Mouse (Mus musculus) liver, embryonic 14.5 days (tissue): ENCODE measurements at regions not wholly inside any gene's neighbourhood (a gene's known extent, or its start where the extent isn't known, plus 50 kb on each side); places are given as distances from the start of the nearest gene placed in this dataset.

Experiments
- ATAC-seq: fragments of 200-750 bp; cut with Nextera tagmentation; 2 replicates; pipeline ENCODE4 v1.8.0; 2017; ENCODE audit warnings: moderate number of reproducible peaks, mild to moderate bottlenecking, moderate library complexity; ENCODE audit not compliant: insufficient read depth
- DNase-seq, 3 experiments: peaks; one replicate each; pipeline ENCODE4 v3.0.0-alpha.2; 2012 to 2013; ENCODE audit warnings: low read depth in 3 of 3, low spot score in 3 of 3
- H3K27ac ChIP-seq: fragments of 300-500 bp; sonication (generic); 2 replicates; pipeline ENCODE4 v1.5.1; 2014; ENCODE audit warnings: moderate library complexity, mild to moderate bottlenecking, control low read depth, inconsistent platforms
- H3K27me3 ChIP-seq: fragments of 300-500 bp; sonication (generic); 2 replicates; pipeline ENCODE4 v1.6.1; 2014; ENCODE audit warnings: mild to moderate bottlenecking, low read length, moderate library complexity; ENCODE audit not compliant: control insufficient read depth, insufficient read depth
- H3K36me3 ChIP-seq: fragments of 300-500 bp; sonication (generic); replicated peaks from 2 replicates; pipeline ENCODE4 v1.6.1; 2014; ENCODE audit warnings: low read depth; ENCODE audit not compliant: control insufficient read depth, insufficient read depth
- H3K4me1 ChIP-seq, 2 experiments: fragments of 200-500 bp in 1 of 2; fragments of 300-500 bp in 1 of 2; sonication (generic) in 1 of 2; replicated peaks; 2 replicates each; pipeline ENCODE4 v1.6.1; 2012 to 2014; ENCODE audit warnings: antibody characterized with exemption in 1 of 2, inconsistent platforms in 1 of 2, low read length in 1 of 2; ENCODE audit not compliant: control insufficient read depth in 2 of 2, insufficient read depth in 2 of 2
- H3K4me2 ChIP-seq: fragments of 300-500 bp; sonication (generic); 2 replicates; pipeline ENCODE4 v1.6.1; 2014; ENCODE audit warnings: low read depth, mild to moderate bottlenecking, control low read depth, moderate library complexity
- H3K4me3 ChIP-seq, 2 experiments: fragments of 200-500 bp in 1 of 2; fragments of 300-500 bp in 1 of 2; sonication (generic) in 1 of 2; 2 replicates each; pipeline ENCODE4 v1.5.1; 2012 to 2014; ENCODE audit warnings: low read depth in 2 of 2, low read length in 2 of 2, mild to moderate bottlenecking in 2 of 2, control low read depth in 1 of 2, inconsistent platforms in 1 of 2, moderate library complexity in 1 of 2; ENCODE audit not compliant: insufficient read depth in 1 of 2
- H3K9ac ChIP-seq: fragments of 300-500 bp; sonication (generic); replicated peaks from 2 replicates; pipeline ENCODE4 v1.6.1; 2014; ENCODE audit warnings: mild to moderate bottlenecking, control low read depth, moderate library complexity
- H3K9me3 ChIP-seq: fragments of 300-500 bp; sonication (generic); 2 replicates; pipeline ENCODE4 v1.6.1; 2016; ENCODE audit warnings: low read length, mixed read lengths; ENCODE audit not compliant: control insufficient read depth
- CTCF ChIP-seq: IDR thresholded peaks from 2 replicates; pipeline ENCODE4 v1.5.1; 2016; ENCODE audit warnings: antibody characterized with exemption, low read depth, control low read depth
- EP300 ChIP-seq: IDR thresholded peaks from 2 replicates; pipeline ENCODE4 v1.6.1; 2016; ENCODE audit warnings: antibody characterized with exemption, low read depth
- WGBS: fragments of 180-500 bp; shearing (Covaris S2); extraction: QIAGEN DNeasy Blood & Tissue Kit; methylation state at CpG from one replicate; pipeline ENCODE4 v1.1.7; 2014; ENCODE audit not compliant: insufficient replicate concordance; 5-methylcytosine and 5-hydroxymethylcytosine counted together

DNA sequence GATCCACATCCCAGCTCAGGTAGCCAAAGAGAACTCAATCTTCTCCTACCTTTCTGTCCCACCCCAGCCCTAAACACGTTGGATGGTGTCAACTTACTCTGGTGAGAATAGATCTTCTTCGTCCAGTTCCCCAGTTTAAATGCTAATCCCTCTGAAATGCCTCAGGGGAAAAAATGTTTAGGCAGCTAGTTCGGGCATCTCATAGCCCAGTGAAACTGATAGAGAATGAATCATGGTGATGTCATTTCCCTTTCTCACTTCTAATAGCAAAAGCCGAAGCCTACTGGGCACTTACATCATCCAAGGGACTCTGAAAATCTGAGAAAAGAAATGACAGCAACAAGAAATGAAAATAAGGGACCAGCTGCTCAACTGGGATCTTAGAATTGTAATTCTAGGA is 154.9 kb downstream of the Qdpr start:
- no peaks in the 10 kb centered on the region for H3K4me1 ChIP-seq
- no peak overlapping the region for H3K4me2 ChIP-seq
- H3K4me3 ChIP-seq = no peak overlapping the region
- no peak for DNase-seq
- H3K9me3 ChIP-seq = no peaks in the 10 kb centered on the region
- no peaks in the 10 kb centered on the region for H3K36me3 ChIP-seq
- H3K9ac ChIP-seq = no peak overlapping the region
- 47% methylated on average over 4 of the region's 4 CpGs for WGBS
- H3K27me3 ChIP-seq = no peaks in the 10 kb centered on the region
- no peak for TF ChIP-seq EP300
- no peak for TF ChIP-seq CTCF
- H3K27ac ChIP-seq = no peak overlapping the region
- ATAC-seq = no peak

DNA sequence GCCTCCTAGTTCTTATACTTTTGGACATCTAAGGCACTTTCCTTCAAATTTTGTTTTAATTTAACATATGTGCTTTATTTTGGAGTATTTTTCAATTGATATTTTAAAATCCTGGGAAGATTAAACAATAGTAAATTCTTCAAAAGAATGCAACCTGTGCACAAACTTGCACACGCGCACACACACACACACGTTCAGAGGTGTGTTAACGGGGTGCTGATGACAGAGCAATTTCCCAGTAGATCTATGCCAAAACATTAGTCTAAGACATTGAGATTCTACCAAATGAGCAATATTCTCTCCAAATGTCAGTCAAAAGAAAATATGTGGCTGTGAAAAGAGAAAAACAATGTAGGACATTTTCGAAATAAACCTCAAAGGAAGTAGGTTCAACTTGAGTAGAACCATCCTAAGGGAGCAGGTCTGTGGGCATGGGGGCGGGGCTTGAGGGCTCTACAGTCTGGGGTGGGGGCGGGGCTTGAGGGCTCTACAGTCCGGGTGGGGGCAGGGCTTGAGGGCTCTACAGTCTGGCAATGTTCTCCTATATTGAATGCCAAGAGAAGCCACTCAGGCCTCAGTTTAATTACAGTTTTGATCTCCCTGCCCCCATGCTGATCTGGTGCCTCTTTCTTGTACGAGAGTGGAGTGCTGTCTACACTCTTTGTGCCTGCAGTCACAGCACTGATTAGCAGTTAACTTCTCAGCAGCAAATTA is 157.0 kb downstream of the Qdpr start:
- WGBS = 39% methylated on average over 9 of the region's 9 CpGs
- H3K27ac ChIP-seq = no peak overlapping the region
- DNase-seq = no peak
- no peak overlapping the region for H3K9ac ChIP-seq
- no peak for ATAC-seq
- H3K9me3 ChIP-seq = no peaks in the 10 kb centered on the region
- H3K27me3 ChIP-seq = no peaks in the 10 kb centered on the region
- TF ChIP-seq EP300 (no peak), CTCF (no peak)
- no peaks in the 10 kb centered on the region for H3K4me1 ChIP-seq
- no peaks in the 10 kb centered on the region for H3K36me3 ChIP-seq
- no peak overlapping the region for H3K4me2 ChIP-seq
- no peak overlapping the region for H3K4me3 ChIP-seq

DNA sequence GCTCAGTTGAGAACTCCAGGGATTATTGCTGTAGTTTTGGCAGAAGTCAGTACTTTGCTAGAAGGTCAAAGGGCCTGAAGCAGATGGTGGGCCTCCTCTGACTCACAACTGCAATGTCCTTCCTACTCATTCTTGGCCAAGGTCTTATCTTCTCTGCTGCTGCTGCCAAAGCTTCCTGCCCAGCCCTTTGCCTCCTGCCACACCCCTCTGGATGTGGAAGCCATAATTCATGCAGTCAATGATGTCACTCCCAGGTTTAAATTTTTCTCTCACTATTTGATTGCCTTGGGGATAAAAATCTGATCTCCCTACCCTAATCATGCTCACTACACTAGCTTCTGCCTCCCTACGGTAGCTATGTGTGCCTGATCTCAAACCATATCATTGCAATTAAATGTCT is 157.7 kb downstream of the Qdpr start:
- no peaks in the 10 kb centered on the region for H3K9me3 ChIP-seq
- DNase-seq (peak in 1 of 3 experiments; percentile 23), ATAC-seq (peak; percentile 31; the same call in 1 of the 2 replicates)
- H3K4me3 ChIP-seq = no peak overlapping the region
- 23% methylated on average over 1 of the region's 1 CpGs for WGBS
- H3K9ac ChIP-seq = no peak overlapping the region
- no peak overlapping the region for H3K4me2 ChIP-seq
- no peak overlapping the region for H3K27ac ChIP-seq
- no peak for TF ChIP-seq EP300
- no peak for TF ChIP-seq CTCF
- no peaks in the 10 kb centered on the region for H3K27me3 ChIP-seq
- H3K4me1 ChIP-seq = no peaks in the 10 kb centered on the region
- no peaks in the 10 kb centered on the region for H3K36me3 ChIP-seq

DNA sequence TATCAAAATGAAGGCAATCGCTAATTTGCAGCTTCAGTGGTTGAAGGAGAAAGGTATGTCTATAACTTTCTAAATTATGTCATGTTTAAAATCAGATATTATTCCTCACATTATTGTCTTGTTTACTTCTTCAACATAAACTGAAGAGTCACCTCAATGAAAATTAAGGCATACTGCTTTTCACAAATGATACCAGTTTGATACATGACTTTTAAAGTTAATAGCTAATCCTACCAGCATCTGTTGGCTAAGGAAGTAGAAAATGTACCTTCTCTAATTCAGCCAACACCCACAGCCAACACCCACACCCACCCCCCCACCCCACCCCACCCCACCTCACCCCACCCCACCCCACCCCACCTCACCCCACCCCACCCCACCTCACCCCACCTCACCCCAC is 158.3 kb downstream of the Qdpr start:
- TF ChIP-seq EP300 (no peak), CTCF (no peak)

DNA sequence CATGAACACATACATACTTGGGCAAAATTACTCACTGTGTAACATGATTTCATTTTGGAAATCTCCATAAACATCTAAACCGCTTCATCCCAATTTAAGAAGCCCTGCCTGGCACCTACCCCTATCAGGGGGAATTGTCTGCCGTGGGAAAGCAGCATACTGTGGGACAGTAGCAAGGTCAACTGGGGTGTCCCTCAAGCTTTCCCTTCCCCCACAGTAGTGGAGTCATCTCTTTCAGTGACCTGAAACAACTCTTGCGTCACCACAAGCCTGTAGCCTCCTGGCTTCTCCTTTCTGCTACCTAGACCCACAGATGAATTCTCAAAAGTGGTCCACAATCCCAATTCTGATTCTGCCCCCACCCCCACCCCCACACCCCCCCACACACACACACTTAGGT is 158.8 kb downstream of the Qdpr start:
- ATAC-seq = no peak
- H3K9me3 ChIP-seq = no peaks in the 10 kb centered on the region
- DNase-seq = no peak
- no peak overlapping the region for H3K9ac ChIP-seq
- H3K27me3 ChIP-seq = no peaks in the 10 kb centered on the region
- no peak overlapping the region for H3K4me3 ChIP-seq
- no peak overlapping the region for H3K4me2 ChIP-seq
- H3K36me3 ChIP-seq = no peaks in the 10 kb centered on the region
- WGBS = 62% methylated on average over 3 of the region's 3 CpGs
- H3K4me1 ChIP-seq = no peaks in the 10 kb centered on the region
- H3K27ac ChIP-seq = no peak overlapping the region
- TF ChIP-seq EP300 (no peak), CTCF (no peak)

More for the DNA sequence above, 158.3 kb downstream of the Qdpr start:
- H3K4me3 ChIP-seq = no peak overlapping the region
- H3K9ac ChIP-seq = no peak overlapping the region
- no peaks in the 10 kb centered on the region for H3K9me3 ChIP-seq
- no peak for ATAC-seq
- H3K27me3 ChIP-seq = no peaks in the 10 kb centered on the region
- no peak overlapping the region for H3K4me2 ChIP-seq
- WGBS = 88% methylated on average over 1 of the region's 1 CpGs
- no peak for DNase-seq
- no peak overlapping the region for H3K27ac ChIP-seq
- no peaks in the 10 kb centered on the region for H3K36me3 ChIP-seq
- H3K4me1 ChIP-seq = no peaks in the 10 kb centered on the region
